Mouse (Mus musculus) intestine, embryonic 14.5 days (tissue): Measurements from ENCODE around the gene Gpcpd1. TPM values are rescaled to one million over a fixed set of nuclear protein-coding genes. Genes with fewer than 3 reads are reported as not detected.
A peak's percentile ranks its signal among the peaks of the same experiment; 100 is the strongest.

Experiments
- ATAC-seq: fragments of 200-750 bp; cut with Nextera tagmentation; replicated peaks from 2 replicates; pipeline ENCODE4 v1.8.0; 2017; ENCODE audit warnings: low read depth, moderate number of reproducible peaks, moderate TSS enrichment, moderate library complexity; ENCODE audit not compliant: low FRiP score, low TSS enrichment
- DNase-seq: peaks from one replicate; pipeline ENCODE4 v3.0.0-alpha.2; 2018; ENCODE audit warnings: low spot score
- H3K27ac ChIP-seq: fragments of 300-500 bp; sonication (generic); 2 replicates; pipeline ENCODE4 v1.5.1; 2014; ENCODE audit warnings: low read depth, mild to moderate bottlenecking, control low read depth
- H3K27me3 ChIP-seq: fragments of 300-500 bp; sonication (generic); replicated peaks from 2 replicates; pipeline ENCODE4 v1.6.1; 2014; ENCODE audit warnings: low read length, control low read depth; ENCODE audit not compliant: control insufficient read depth, insufficient read depth
- H3K36me3 ChIP-seq: fragments of 300-500 bp; sonication (generic); 2 replicates; pipeline ENCODE4 v1.6.1; 2014; ENCODE audit warnings: low read length, control low read depth; ENCODE audit not compliant: control insufficient read depth, insufficient read depth
- H3K4me1 ChIP-seq: fragments of 300-500 bp; sonication (generic); replicated peaks from 2 replicates; pipeline ENCODE4 v1.6.1; 2014; ENCODE audit warnings: low read length, control low read depth, mixed read lengths; ENCODE audit not compliant: control insufficient read depth, insufficient read depth
- H3K4me2 ChIP-seq: fragments of 300-500 bp; sonication (generic); 2 replicates; pipeline ENCODE4 v1.6.1; 2014; ENCODE audit warnings: low read length
- H3K4me3 ChIP-seq: fragments of 300-500 bp; sonication (generic); 2 replicates; pipeline ENCODE4 v1.5.1; 2014; ENCODE audit warnings: low read depth, low read length, control low read depth, mixed read lengths
- H3K9ac ChIP-seq: fragments of 300-500 bp; sonication (generic); 2 replicates; pipeline ENCODE4 v1.6.1; 2014; ENCODE audit warnings: mild to moderate bottlenecking, low read length
- H3K9me3 ChIP-seq: fragments of 300-500 bp; sonication (generic); 2 replicates; pipeline ENCODE4 v1.6.1; 2016; ENCODE audit warnings: low read length, control low read depth; ENCODE audit not compliant: control insufficient read depth
- WGBS: fragments of 180-500 bp; shearing (Covaris S2); extraction: QIAGEN DNeasy Blood & Tissue Kit; methylation state at CpG from one replicate; pipeline ENCODE4 v1.1.7; 2014; 5-methylcytosine and 5-hydroxymethylcytosine counted together
- polyA plus RNA-seq: library from polyadenylated mRNA; unstranded; fragments of >200 nt; fragmentation: Nextera tagmentation; extraction: Ambion mirVana; gene quantifications from 2 replicates; pipeline ENCODE4 v1.2.1, GENCODE M21; 2014

Gene Gpcpd1
- polyA plus RNA-seq, 1 experiment from 2014 or later = 29.2 TPM

- H3K9me3 ChIP-seq = no peaks in the 10 kb centered on the region
- H3K4me2 ChIP-seq = no peak overlapping the region
These were observed 69.3 kb downstream of the Gpcpd1 start for GRCm38 (mm10) chr2:132518021-132518901.

GRCm38 (mm10) chr2:132517194-132517836, 70.2 kb downstream of the Gpcpd1 start:
- no peak overlapping the region for H3K4me3 ChIP-seq
- H3K9me3 ChIP-seq = no peaks in the 10 kb centered on the region
- no peak for DNase-seq
- no peaks in the 10 kb centered on the region for H3K36me3 ChIP-seq
- ATAC-seq = no peak
- no peak overlapping the region for H3K9ac ChIP-seq
- H3K27ac ChIP-seq = no peak overlapping the region
- H3K4me1 ChIP-seq = no peaks in the 10 kb centered on the region
- 81% methylated on average over 6 of the region's 6 CpGs for WGBS
- H3K27me3 ChIP-seq = no peaks in the 10 kb centered on the region
- H3K4me2 ChIP-seq = no peak overlapping the region

More at GRCm38 (mm10) chr2:132518021-132518901, 69.3 kb downstream of the Gpcpd1 start:
- DNase-seq (no peak), ATAC-seq (no peak; the same call in 1 of the 2 replicates)
- WGBS = 60% methylated on average over 18 of the region's 18 CpGs
- no peak overlapping the region for H3K27ac ChIP-seq
- H3K4me3 ChIP-seq = no peak overlapping the region
- H3K4me1 ChIP-seq = no peaks in the 10 kb centered on the region
- no peaks in the 10 kb centered on the region for H3K36me3 ChIP-seq
- H3K9ac ChIP-seq = no peak overlapping the region
- no peaks in the 10 kb centered on the region for H3K27me3 ChIP-seq

GRCm38 (mm10) chr2:132516130-132517030, 71.1 kb downstream of the Gpcpd1 start:
- ATAC-seq = peak; percentile 59; the same call in 1 of the 2 replicates
- no peak overlapping the region for H3K4me2 ChIP-seq

GRCm38 (mm10) chr2:132515607-132516006, 71.9 kb downstream of the Gpcpd1 start:
- ATAC-seq (no peak), DNase-seq (no peak)
- 81% methylated on average over 13 of the region's 13 CpGs for WGBS
- Histone ChIP-seq H3K36me3 (no peaks in the 10 kb centered on the region), H3K9ac (no peak overlapping the region), H3K4me2 (no peak overlapping the region), H3K9me3 (no peaks in the 10 kb centered on the region), H3K4me3 (no peak overlapping the region), H3K4me1 (no peaks in the 10 kb centered on the region), H3K27me3 (no peaks in the 10 kb centered on the region), H3K27ac (no peak overlapping the region)

More at GRCm38 (mm10) chr2:132516130-132517030, 71.1 kb downstream of the Gpcpd1 start:
- H3K4me1 ChIP-seq = no peaks in the 10 kb centered on the region
- 30% methylated on average over 16 of the region's 16 CpGs for WGBS
- no peaks in the 10 kb centered on the region for H3K9me3 ChIP-seq
- H3K4me3 ChIP-seq = no peak overlapping the region
- DNase-seq = peak; percentile 82
- no peak overlapping the region for H3K27ac ChIP-seq
- no peak overlapping the region for H3K9ac ChIP-seq
- H3K36me3 ChIP-seq = no peaks in the 10 kb centered on the region
- no peaks in the 10 kb centered on the region for H3K27me3 ChIP-seq

GRCm38 (mm10) chr2:132515076-132515475, 72.5 kb downstream of the Gpcpd1 start:
- Histone ChIP-seq H3K27ac (no peak overlapping the region), H3K27me3 (no peaks in the 10 kb centered on the region), H3K4me2 (no peak overlapping the region), H3K9ac (no peak overlapping the region), H3K9me3 (no peaks in the 10 kb centered on the region), H3K4me3 (no peak overlapping the region), H3K4me1 (no peaks in the 10 kb centered on the region), H3K36me3 (no peaks in the 10 kb centered on the region)
- no peak for DNase-seq
- no peak for ATAC-seq
- WGBS = 86% methylated on average over 14 of the region's 14 CpGs

- Histone ChIP-seq H3K27me3 (no peaks in the 10 kb centered on the region), H3K36me3 (no peaks in the 10 kb centered on the region), H3K9ac (no peak overlapping the region), H3K4me2 (no peak overlapping the region), H3K4me1 (no peaks in the 10 kb centered on the region), H3K4me3 (no peak overlapping the region), H3K9me3 (no peaks in the 10 kb centered on the region), H3K27ac (no peak overlapping the region)
- WGBS = 52% methylated on average over 6 of the region's 6 CpGs
- ATAC-seq = no peak
- no peak for DNase-seq
These were observed 73.2 kb downstream of the Gpcpd1 start for GRCm38 (mm10) chr2:132514353-132514752.

- 63% methylated on average over 12 of the region's 12 CpGs for WGBS
These were observed 74.0 kb downstream of the Gpcpd1 start for GRCm38 (mm10) chr2:132513371-132514181.

More at GRCm38 (mm10) chr2:132513371-132514181, 74.0 kb downstream of the Gpcpd1 start:
- no peak overlapping the region for H3K4me2 ChIP-seq
- H3K9ac ChIP-seq = no peak overlapping the region
- no peaks in the 10 kb centered on the region for H3K36me3 ChIP-seq
- H3K27ac ChIP-seq = no peak overlapping the region
- no peak for ATAC-seq
- H3K4me1 ChIP-seq = no peaks in the 10 kb centered on the region
- DNase-seq = no peak
- H3K27me3 ChIP-seq = no peaks in the 10 kb centered on the region
- no peaks in the 10 kb centered on the region for H3K9me3 ChIP-seq
- no peak overlapping the region for H3K4me3 ChIP-seq
